Mouse (Mus musculus): ENCODE results near the gene Stab2.

GRCm38 (mm10) chr10:86836784-86837183 is 171.0 kb downstream of the Stab2 start:
- TF ChIP-seq CTCF (IDR thresholded peaks at IDR 0.05; ENCODE audit: control insufficient read depth, insufficient read depth, insufficient read length): no peak
- TF ChIP-seq MYOG (IDR thresholded peaks at IDR 0.05; ENCODE audit: control insufficient read depth, extremely low read depth, insufficient read length): no peak
- TF ChIP-seq CEBPB (IDR thresholded peaks at IDR 0.05; ENCODE audit: low read depth): no peak
- no peak for TF ChIP-seq USF1 (IDR thresholded peaks at IDR 0.05; ENCODE audit: low read depth)
- TF ChIP-seq MAX (IDR thresholded peaks at IDR 0.05): no peak
- TF ChIP-seq FOSL1 (IDR thresholded peaks at IDR 0.05; ENCODE audit: insufficient read depth, low read length, poor library complexity, severe bottlenecking): no peak
